Mouse (Mus musculus): Measurements from ENCODE around the gene Olfr772.
"Not testable (repeated sequence)": the region's sequence is repeated elsewhere in the genome, so short reads cannot be mapped to it uniquely, and the experiment has no call there.

The Olfr772 gene

GRCm38 (mm10) chr10:129177821-129178220 is at the start of gene Olfr772:
Gene Olfr772 (minus strand): TSS chr10:129177921.
- DNase-seq (ENCODE audit: low read depth, low spot score) = not testable (repeated sequence)

GRCm38 (mm10) chr10:129187319-129187718 is 9.6 kb upstream of the Olfr772 start, which contains the start of gene Olfr773:
Gene Olfr773 (minus strand): TSS chr10:129187419.
- DNase-seq (ENCODE audit: low read depth, low spot score) = not testable (repeated sequence)

- DNase-seq (ENCODE audit: low read depth, low spot score) = no peak
These were observed 13.1 kb downstream of the Olfr772 start, which contains the start of gene Olfr771 for GRCm38 (mm10) chr10:129164651-129165050. Gene Olfr771 (minus strand): TSS chr10:129164751.

DNA sequence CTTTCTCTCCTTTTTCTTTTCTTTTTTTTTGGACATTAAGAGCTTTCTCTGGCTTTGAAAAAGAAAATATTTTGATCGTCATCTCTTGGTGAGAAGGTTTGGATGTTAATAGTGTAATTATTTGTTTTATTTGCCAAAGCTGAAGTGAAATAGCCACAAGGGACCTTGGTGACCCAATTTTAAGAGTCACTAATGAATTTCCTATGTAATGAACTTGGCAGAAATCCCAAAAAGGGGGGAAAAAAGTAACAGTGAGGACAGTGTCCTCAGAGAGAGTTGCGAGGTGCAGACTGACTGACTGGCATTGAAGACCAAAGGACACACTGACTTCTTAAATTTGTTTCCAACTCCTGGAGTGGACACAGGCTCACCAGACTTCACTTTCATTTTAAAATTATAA is 38.8 kb downstream of the Olfr772 start, which contains the start of gene Olfr770:
Gene Olfr770, minus strand, starts transcription at position 101 of the 400 bp plus-strand sequence.
- DNase-seq (ENCODE audit: low read depth, low spot score) = no peak

Measured in ZHBTc4 (cell line).